Mouse (Mus musculus) testis, adult 2 months (tissue): ENCODE data around the gene Zfp617.
A peak's percentile ranks its signal among the peaks of the same experiment; 100 is the strongest.

ENCODE experiments used
- CTCF ChIP-seq: fragments of 200-500 bp; IDR thresholded peaks from 2 replicates; pipeline ENCODE4 v1.5.1; 2012; ENCODE audit warnings: low read depth, mild to moderate bottlenecking, inconsistent platforms, low read length, moderate library complexity; ENCODE audit not compliant: control insufficient read depth, insufficient read depth, insufficient replicate concordance
- POLR2A ChIP-seq: fragments of 200-500 bp; IDR thresholded peaks from 2 replicates; pipeline ENCODE4 v1.6.1; 2012; ENCODE audit warnings: low read depth, mild to moderate bottlenecking, inconsistent platforms, low read length, moderate library complexity; ENCODE audit not compliant: control insufficient read depth

- peak; percentile 40 for TF ChIP-seq POLR2A
- peak; percentile 14; the same call in 1 of the 2 replicates for TF ChIP-seq CTCF
Observed at GRCm38 (mm10) chr8:71908309-71909261, at the start of gene Zfp617, which contains the start of gene Zfp882.
